Mouse (Mus musculus): ENCODE measurements around the gene Plcxd2. TPM values are rescaled to one million over a fixed set of nuclear protein-coding genes. Genes with fewer than 3 reads are reported as not detected.

The Plcxd2 gene
- polyA plus RNA-seq, 1 experiment from 2014 or later, result 2.0 TPM

GRCm38 (mm10) chr16:46008766-46009165, 1.3 kb downstream of the Plcxd2 start:
- peaks cover 8% of the 10 kb centered on the region for H3K27me3 ChIP-seq (ENCODE audit: low read depth, poor library complexity, severe bottlenecking)
- peaks cover 19% of the 10 kb centered on the region for H3K4me1 ChIP-seq
- H3K4me3 ChIP-seq, result 0 out of 2 replicates have a peak overlapping the region, but pooled peaks have one; percentile 75
- 80% methylated on average over 3 of the region's 3 CpGs for WGBS
- DNase-seq (ENCODE audit: low spot score), result no peak
- no peaks in the 10 kb centered on the region for H3K36me3 ChIP-seq
- H3K27ac ChIP-seq (replicated peaks), result no peak overlapping the region
- no peaks in the 10 kb centered on the region for H3K9me3 ChIP-seq (replicated peaks)

GRCm38 (mm10) chr16:46008036-46008605, 1.9 kb downstream of the Plcxd2 start:
- H3K4me3 ChIP-seq, result no peak overlapping the region
- WGBS, result 89% methylated on average over 5 of the region's 5 CpGs
- H3K27ac ChIP-seq (replicated peaks), result no peak overlapping the region
- no peaks in the 10 kb centered on the region for H3K36me3 ChIP-seq
- H3K27me3 ChIP-seq (ENCODE audit: low read depth, poor library complexity, severe bottlenecking), result peaks cover 8% of the 10 kb centered on the region
- no peak for DNase-seq (ENCODE audit: low spot score)
- no peaks in the 10 kb centered on the region for H3K9me3 ChIP-seq (replicated peaks)
- H3K4me1 ChIP-seq, result peaks cover 19% of the 10 kb centered on the region

DNA sequence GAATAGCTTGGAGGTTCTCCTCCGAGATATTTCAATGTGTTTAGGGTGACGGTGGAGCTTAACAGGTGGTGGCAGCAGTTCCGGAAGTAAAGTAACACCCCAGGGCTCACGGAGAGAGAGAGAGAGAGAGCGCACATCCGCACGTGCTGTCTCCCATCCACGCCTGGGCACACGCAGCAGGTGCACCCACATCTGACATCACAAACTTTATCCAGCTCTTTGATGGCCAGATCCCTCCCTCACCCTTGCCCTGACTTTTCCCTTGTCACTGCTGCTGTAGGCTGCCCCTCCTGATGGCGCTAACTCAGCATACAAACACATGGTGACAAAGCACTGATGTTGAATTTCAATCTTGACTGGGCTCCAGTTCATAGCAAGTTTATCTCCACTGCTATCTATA, 3.8 kb downstream of the Plcxd2 start:
- no peaks in the 10 kb centered on the region for H3K36me3 ChIP-seq
- no peak overlapping the region for H3K27ac ChIP-seq (replicated peaks)
- DNase-seq (ENCODE audit: low spot score), result no peak
- no peak overlapping the region for H3K4me3 ChIP-seq
- peaks cover 8% of the 10 kb centered on the region for H3K27me3 ChIP-seq (ENCODE audit: low read depth, poor library complexity, severe bottlenecking)
- peaks cover 19% of the 10 kb centered on the region for H3K4me1 ChIP-seq
- no peaks in the 10 kb centered on the region for H3K9me3 ChIP-seq (replicated peaks)
- WGBS, result 88% methylated on average over 10 of the region's 10 CpGs

GRCm38 (mm10) chr16:46001550-46002166, 8.4 kb downstream of the Plcxd2 start:
- no peaks in the 10 kb centered on the region for H3K36me3 ChIP-seq
- H3K27me3 ChIP-seq (ENCODE audit: low read depth, poor library complexity, severe bottlenecking), result no peaks in the 10 kb centered on the region
- H3K27ac ChIP-seq (replicated peaks), result no peak overlapping the region
- no peaks in the 10 kb centered on the region for H3K9me3 ChIP-seq (replicated peaks)
- no peak overlapping the region for H3K4me3 ChIP-seq
- peaks cover 8% of the 10 kb centered on the region for H3K4me1 ChIP-seq
- DNase-seq (ENCODE audit: low spot score), result no peak
- 93% methylated on average over 10 of the region's 10 CpGs for WGBS

DNA sequence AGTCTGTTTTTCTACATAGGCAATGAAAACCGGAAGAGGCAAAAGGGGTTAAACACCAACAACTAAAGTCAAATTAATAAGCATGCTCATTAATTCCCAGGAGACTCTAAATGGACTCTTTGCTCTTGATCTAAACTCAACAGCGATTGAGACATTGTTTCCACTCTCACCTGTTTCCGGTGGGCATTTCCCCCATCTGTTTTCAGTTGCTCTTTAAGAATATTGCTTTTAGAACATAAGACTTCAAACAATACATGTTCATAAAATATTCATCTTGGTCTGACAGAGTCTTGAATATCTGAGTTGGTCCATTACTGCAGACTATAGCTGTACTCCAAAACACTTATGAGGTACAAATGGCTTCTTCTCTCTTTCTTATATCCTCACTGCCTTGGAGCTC, 9.0 kb downstream of the Plcxd2 start:
- peaks cover 8% of the 10 kb centered on the region for H3K4me1 ChIP-seq
- H3K36me3 ChIP-seq, result no peaks in the 10 kb centered on the region
- 94% methylated on average over 3 of the region's 3 CpGs for WGBS
- no peak overlapping the region for H3K27ac ChIP-seq (replicated peaks)
- no peak for DNase-seq (ENCODE audit: low spot score)
- no peaks in the 10 kb centered on the region for H3K9me3 ChIP-seq (replicated peaks)
- no peak overlapping the region for H3K4me3 ChIP-seq
- no peaks in the 10 kb centered on the region for H3K27me3 ChIP-seq (ENCODE audit: low read depth, poor library complexity, severe bottlenecking)

- H3K27me3 ChIP-seq (ENCODE audit: low read depth, poor library complexity, severe bottlenecking), result no peaks in the 10 kb centered on the region
- no peak overlapping the region for H3K27ac ChIP-seq (replicated peaks)
- H3K4me1 ChIP-seq, result peaks cover 8% of the 10 kb centered on the region
- no peaks in the 10 kb centered on the region for H3K36me3 ChIP-seq
- no peaks in the 10 kb centered on the region for H3K9me3 ChIP-seq (replicated peaks)
- WGBS, result 73% methylated on average over 10 of the region's 10 CpGs
- DNase-seq (ENCODE audit: low spot score), result no peak
- no peak overlapping the region for H3K4me3 ChIP-seq
Measured at GRCm38 (mm10) chr16:45999374-46000191, 10.4 kb downstream of the Plcxd2 start.

- 78% methylated on average over 7 of the region's 7 CpGs for WGBS
- Histone ChIP-seq H3K27ac (replicated peaks) (no peak overlapping the region), H3K36me3 (no peaks in the 10 kb centered on the region), H3K4me3 (no peak overlapping the region), H3K9me3 (replicated peaks) (no peaks in the 10 kb centered on the region), H3K27me3 (ENCODE audit: low read depth, poor library complexity, severe bottlenecking) (no peaks in the 10 kb centered on the region), H3K4me1 (peaks cover 8% of the 10 kb centered on the region)
- no peak for DNase-seq (ENCODE audit: low spot score)
Measured at GRCm38 (mm10) chr16:45998231-45998630, 11.8 kb downstream of the Plcxd2 start.

- Histone ChIP-seq H3K4me3 (no peak overlapping the region), H3K9me3 (replicated peaks) (no peaks in the 10 kb centered on the region), H3K27ac (replicated peaks) (no peak overlapping the region), H3K4me1 (0 out of 2 replicates have a peak, but pooled peaks cover 3% of the 10 kb centered on the region), H3K36me3 (no peaks in the 10 kb centered on the region), H3K27me3 (ENCODE audit: low read depth, poor library complexity, severe bottlenecking) (no peaks in the 10 kb centered on the region)
- DNase-seq (ENCODE audit: low spot score), result no peak
- WGBS, result 48% methylated on average over 10 of the region's 10 CpGs
Measured at GRCm38 (mm10) chr16:45990901-45991676, 18.9 kb downstream of the Plcxd2 start.

DNA sequence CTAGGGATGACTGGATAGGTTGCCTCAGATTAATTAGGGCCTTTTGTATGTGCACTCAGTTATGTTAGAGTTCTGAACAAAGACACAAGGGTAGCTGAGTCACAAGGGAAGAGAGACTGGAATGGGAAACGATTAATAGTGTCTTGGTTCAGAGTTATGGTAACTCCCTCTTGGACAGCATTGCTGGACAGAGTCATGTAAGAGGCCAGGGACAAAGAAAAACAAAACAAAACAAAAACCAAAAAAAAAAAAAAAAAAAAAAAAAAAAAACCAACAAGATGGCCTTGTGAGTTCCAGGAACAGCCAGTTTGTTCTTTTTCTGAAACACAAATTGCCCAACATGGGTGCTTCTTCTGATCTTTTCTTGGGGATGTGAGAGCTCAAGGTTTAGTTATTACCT, 23.8 kb downstream of the Plcxd2 start:
- 85% methylated on average over 1 of the region's 1 CpGs for WGBS
- DNase-seq (ENCODE audit: low spot score), result no peak
- H3K9me3 ChIP-seq (replicated peaks), result no peaks in the 10 kb centered on the region
- no peaks in the 10 kb centered on the region for H3K27me3 ChIP-seq (ENCODE audit: low read depth, poor library complexity, severe bottlenecking)
- H3K4me3 ChIP-seq, result no peak overlapping the region
- no peak overlapping the region for H3K27ac ChIP-seq (replicated peaks)
- H3K36me3 ChIP-seq, result no peaks in the 10 kb centered on the region
- no peaks in the 10 kb centered on the region for H3K4me1 ChIP-seq

GRCm38 (mm10) chr16:45984610-45985606, 25.1 kb downstream of the Plcxd2 start:
- H3K27me3 ChIP-seq (ENCODE audit: low read depth, poor library complexity, severe bottlenecking), result no peaks in the 10 kb centered on the region
- H3K27ac ChIP-seq (replicated peaks), result no peak overlapping the region
- no peaks in the 10 kb centered on the region for H3K4me1 ChIP-seq
- H3K9me3 ChIP-seq (replicated peaks), result no peaks in the 10 kb centered on the region
- no peaks in the 10 kb centered on the region for H3K36me3 ChIP-seq
- no peak overlapping the region for H3K4me3 ChIP-seq
- no peak for DNase-seq (ENCODE audit: low spot score)
- WGBS, result 88% methylated on average over 4 of the region's 4 CpGs

- no peak overlapping the region for H3K27ac ChIP-seq (replicated peaks)
- DNase-seq (ENCODE audit: low spot score), result no peak
- H3K4me1 ChIP-seq, result no peaks in the 10 kb centered on the region
- H3K9me3 ChIP-seq (replicated peaks), result no peaks in the 10 kb centered on the region
- H3K4me3 ChIP-seq, result no peak overlapping the region
- WGBS, result 84% methylated on average over 1 of the region's 1 CpGs
- no peaks in the 10 kb centered on the region for H3K36me3 ChIP-seq
- H3K27me3 ChIP-seq (ENCODE audit: low read depth, poor library complexity, severe bottlenecking), result no peaks in the 10 kb centered on the region
Measured at GRCm38 (mm10) chr16:45976251-45976650, 33.8 kb downstream of the Plcxd2 start.

Measured in midbrain, embryonic 10.5 days (tissue).